Mouse (Mus musculus): ENCODE data around the gene Plin5.

Plin5 gene

DNA sequence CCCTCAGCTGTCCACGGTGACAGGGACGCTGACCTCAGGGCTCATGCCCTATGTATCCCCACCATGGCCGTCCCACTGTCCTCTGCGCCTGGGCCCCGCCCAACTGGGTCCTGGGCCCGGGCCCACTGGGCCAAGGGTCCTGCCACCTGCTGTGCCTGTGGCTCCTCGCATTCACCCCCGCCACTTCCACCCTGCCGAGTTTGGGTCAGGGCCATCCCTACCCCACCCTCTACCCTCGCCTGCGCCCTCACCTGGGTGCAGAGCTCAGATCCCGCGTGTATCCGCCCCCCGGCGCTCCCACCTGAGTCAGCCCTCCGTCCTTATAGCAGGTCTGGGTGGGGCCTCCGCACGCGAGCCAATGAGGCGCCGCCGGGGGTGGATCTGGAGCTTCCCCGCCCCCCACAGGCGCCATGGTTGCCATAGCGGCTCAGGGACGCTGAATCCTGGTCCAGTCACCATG, at the start of gene Plin5:
Plin5 (minus strand) TSS at position 346 of the 460 bp plus-strand sequence.
- DNase-seq (ENCODE audit: extremely low spot score, low spot score): peak; percentile 54

DNA sequence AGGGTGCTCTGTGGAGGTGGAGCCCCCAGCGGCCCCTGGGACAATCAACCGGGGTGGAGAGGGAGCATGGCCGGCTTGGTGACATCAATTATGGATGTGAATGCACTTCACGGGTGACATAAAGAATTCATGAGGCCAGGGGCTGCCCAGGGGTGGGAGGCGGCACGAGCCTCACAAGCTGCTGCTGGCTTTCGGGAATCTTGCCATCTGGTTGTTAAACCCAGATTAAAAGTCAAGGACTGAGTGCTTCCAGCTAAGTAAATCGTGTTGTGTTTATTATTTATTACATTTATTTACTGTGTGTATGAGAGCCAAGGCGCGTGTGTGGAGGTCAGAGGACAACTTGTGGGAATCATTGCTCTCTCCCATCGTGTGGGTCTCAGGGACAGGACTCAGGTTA, 48.3 kb upstream of the Plin5 start:
- no peak for DNase-seq (ENCODE audit: extremely low spot score, low spot score)

DNA sequence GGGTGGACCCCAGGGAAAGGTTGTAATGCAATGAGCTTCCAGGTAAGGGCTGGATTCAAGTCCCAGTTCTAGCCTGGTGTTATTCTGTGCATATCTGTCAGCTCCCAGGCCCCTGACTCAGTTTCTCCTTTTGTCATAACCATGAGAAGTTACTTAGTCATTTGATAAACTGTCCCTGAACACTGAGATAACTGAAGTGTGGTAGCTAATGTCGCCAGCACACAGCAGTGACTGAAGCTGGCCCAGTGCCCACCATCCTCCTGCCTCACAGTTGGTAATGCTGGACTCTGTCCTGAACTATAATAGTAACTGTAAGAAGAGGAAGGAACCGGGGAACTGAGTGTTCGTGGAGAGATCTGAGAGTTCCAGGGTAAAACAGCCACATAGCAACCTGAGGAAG, 47.1 kb upstream of the Plin5 start:
- no peak for DNase-seq (ENCODE audit: extremely low spot score, low spot score)

GRCm38 (mm10) chr17:56163523-56164102, 46.2 kb upstream of the Plin5 start:
- DNase-seq (ENCODE audit: extremely low spot score, low spot score): no peak

DNA sequence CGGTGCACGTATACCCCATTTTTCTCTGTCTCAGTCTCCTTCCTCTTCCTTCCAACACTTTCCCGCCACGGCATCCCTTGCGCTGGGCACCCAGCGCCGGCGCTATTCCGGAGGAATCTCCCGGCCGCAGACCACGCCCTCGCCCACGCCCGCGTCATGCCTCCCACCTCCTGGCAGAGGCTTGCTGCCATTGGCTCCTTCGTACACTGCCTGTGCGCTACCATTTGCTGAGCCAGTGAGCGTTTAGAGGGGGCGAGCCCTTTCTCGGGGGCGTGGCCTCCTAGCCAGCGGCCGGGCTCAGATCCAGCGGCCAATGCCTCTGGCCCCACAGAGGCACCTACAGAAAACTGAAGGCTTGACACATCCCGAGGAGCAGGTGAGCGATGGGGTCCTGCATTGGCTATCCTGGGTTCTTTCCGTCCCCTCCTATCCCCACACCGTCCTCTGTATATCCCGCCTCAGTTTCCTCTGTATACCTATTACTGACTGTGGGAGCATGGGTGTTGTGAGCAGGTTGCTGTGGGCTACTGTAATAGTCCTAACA, 44.9 kb upstream of the Plin5 start, which contains the start of gene Tnfaip8l1:
Tnfaip8l1 (plus strand) TSS at position 247 of the 544 bp plus-strand sequence.
- peak; percentile 92 for DNase-seq (ENCODE audit: extremely low spot score, low spot score)

DNA sequence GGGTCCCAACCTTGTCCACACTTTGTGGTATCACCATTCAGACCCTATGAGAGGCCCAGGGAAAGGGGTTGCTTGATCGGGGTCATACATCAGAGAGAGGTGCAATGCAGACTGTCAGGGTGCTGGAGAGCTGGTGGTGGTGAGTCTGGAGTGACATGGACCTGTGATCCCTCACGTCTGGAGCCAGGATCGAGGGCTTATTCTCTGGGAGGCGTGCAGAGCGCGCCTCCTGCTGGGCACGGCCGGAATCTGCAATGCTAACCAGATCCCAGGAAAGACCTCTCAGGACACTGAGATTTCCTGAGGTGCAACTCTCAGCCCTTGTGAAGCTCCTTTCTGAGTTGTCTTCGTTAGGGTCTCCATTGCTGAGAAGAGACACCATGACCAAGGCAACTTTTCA, 42.3 kb upstream of the Plin5 start:
- peak; percentile 77 for DNase-seq (ENCODE audit: extremely low spot score, low spot score)

GRCm38 (mm10) chr17:56153643-56154042, 36.2 kb upstream of the Plin5 start:
- no peak for DNase-seq (ENCODE audit: extremely low spot score, low spot score)

- no peak for DNase-seq (ENCODE audit: extremely low spot score, low spot score)
These were observed 32.5 kb upstream of the Plin5 start for GRCm38 (mm10) chr17:56149897-56150296.

- no peak for DNase-seq (ENCODE audit: extremely low spot score, low spot score)
These were observed 31.6 kb upstream of the Plin5 start for GRCm38 (mm10) chr17:56148790-56149618.

GRCm38 (mm10) chr17:56148280-56148679, 30.9 kb upstream of the Plin5 start:
- no peak for DNase-seq (ENCODE audit: extremely low spot score, low spot score)

- no peak for DNase-seq (ENCODE audit: extremely low spot score, low spot score)
These were observed 30.0 kb upstream of the Plin5 start for GRCm38 (mm10) chr17:56147420-56147819.

DNA sequence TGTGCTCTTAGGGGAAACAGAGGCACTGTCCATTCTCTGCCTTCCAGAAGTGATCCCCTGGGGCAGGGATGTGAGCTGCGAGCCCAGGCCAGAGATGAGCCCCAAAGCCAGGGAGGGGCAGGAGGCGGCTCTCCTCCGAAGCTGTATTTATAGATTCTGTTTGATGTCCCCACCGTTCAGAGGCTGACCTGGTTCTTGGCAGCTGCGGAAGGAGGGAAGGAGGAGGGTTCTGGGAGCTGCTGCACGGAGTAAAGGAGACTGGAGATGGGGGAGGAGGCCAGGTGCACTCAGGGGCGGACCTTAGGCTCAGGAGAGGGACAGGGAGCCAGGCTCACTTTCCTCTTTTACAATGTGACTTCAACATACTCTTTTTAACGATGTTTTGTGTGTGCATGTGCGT, 28.7 kb upstream of the Plin5 start:
- no peak for DNase-seq (ENCODE audit: extremely low spot score, low spot score)

DNA sequence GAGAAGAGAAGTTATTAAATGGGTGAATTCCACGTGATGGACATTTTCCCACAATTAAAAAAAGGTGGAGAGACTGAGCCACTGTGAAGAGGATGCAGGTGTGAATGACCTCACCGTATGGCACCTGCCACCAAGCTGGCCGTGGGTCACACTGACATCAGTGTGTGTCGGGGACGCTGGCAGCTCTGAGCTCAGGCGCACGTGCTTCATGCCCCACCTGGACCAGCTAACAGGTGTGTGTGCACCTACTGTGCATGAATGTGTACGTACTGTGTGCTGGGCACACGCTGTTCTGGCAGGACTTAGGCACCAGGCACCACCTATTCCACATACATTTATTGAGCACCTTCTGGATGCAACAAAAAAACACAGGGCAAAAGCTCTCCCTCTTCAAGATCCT, 27.1 kb upstream of the Plin5 start:
- DNase-seq (ENCODE audit: extremely low spot score, low spot score): no peak

GRCm38 (mm10) chr17:56141702-56142605, 24.6 kb upstream of the Plin5 start:
- DNase-seq (ENCODE audit: extremely low spot score, low spot score): peak; percentile 74

DNA sequence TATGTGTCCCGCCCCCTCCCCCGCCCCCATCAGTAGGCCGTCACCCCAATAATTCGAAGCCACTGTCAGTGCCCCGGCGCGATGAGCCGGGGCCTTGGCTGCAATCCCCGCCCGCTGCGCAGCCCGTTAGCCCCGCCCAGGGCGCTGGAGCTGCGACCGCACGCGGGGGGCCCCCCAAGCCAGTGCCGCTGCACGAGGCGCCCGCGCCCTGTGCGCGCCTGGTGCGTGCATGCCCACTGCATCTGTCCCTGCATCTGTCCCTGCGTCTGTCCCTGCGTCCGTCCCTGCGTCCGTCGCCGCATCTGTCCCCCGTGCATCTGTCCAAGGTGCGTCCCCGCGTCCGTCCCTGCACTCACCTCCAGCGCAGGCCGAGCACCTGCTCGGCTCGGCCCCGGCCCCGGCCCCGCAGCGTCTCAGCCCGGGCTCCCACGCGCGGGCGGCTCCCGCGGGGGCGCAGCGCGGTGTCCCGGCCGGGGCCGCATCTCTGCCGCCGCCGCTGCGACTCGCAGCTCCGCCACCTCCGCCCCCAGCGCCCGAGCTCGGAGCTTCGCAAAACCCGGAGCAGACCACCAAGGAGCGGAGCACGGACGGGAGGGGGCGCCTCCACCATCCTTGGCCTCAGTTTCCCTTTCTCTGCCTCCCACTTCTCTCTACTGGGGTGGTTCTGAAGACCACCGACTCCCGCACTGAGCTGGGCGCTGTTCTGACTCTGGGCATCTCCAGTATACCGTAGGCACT, 22.6 kb upstream of the Plin5 start, which contains the start of gene Sema6b:
Sema6b (minus strand) TSS at position 486 of the 738 bp plus-strand sequence.
- peak; percentile 82 for DNase-seq (ENCODE audit: extremely low spot score, low spot score)

GRCm38 (mm10) chr17:56139355-56139754, 22.0 kb upstream of the Plin5 start:
- DNase-seq (ENCODE audit: extremely low spot score, low spot score): no peak

DNA sequence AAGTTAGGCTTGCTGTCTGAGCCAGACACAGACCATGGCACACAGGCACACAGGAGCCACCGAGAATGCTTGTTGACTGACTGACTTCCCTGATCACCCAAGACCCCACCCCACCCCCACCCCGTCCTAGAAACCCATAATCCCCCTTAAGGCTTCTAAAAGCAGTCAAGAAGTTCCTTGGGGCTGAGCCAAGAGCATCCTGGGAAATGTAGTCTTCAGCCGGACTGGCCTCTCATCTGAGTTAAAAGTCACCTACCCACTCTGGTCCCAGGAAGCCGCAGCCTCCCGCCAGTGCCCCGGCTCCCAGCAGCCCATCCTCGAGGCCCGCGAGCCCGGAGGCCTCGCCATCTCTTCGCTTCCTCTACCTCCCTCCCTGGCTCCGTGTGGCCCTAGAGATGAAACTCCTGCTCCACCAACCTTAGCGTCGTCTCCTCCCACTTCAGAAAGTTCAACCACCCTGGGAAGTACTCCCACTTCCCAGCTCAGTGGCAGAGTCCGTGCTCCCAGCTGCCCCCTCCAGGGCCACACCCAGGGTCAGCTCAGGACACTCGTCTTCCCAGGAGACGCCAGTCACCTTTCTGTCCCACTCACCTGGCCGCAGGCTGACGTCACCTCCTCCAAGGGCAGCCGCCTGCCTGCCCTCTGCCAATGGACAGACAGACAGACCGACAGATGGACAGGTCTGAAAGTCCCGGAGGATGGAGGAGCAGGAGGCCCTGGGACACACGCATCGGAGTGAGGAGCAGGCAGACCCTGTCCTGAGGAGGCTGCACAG, 20.6 kb upstream of the Plin5 start:
- no peak for DNase-seq (ENCODE audit: extremely low spot score, low spot score)

DNA sequence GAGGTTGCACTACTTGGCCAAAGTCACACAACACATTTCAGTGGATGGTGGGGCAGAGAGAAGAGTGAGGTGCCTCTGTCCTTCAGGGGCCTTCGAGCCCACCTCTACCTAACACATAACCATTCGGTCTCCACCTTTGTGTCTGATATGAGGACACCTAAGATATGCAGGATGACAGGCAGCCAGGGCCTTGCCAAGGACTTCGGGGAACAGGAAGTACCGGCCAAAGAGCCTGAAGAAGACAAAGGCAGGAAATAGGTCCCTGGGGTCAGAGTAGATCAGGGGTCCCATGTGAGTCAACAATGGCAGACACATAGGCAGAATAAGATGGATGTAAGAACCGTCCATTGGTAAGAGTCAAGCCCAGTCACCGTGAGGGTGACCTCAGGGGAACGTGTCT, 19.2 kb upstream of the Plin5 start:
- no peak for DNase-seq (ENCODE audit: extremely low spot score, low spot score)

DNA sequence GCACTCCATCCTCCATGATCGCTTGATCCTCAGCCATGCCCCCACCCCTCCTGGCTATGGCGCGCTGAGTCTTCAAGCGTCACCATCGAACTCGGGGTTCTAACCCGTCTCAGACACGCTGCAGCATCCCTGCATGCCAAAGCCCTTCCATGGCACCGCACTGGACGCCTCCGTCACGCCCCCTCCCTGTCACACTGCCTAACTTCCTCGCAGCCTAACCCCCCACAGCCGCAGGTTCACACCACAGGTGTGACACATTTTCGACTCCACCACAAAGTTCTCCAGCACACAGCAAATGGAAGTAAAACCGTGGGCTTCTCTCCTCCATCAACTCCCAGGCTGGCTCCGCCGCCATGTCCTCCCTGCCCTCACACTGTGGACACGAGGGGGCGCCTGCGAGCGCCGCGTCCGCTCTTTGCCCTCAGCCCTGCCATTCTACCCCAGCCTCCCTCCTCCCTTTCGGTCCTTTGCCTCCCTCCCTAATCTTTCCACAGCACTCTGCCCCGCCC, 17.1 kb upstream of the Plin5 start:
- DNase-seq (ENCODE audit: extremely low spot score, low spot score): peak; percentile 63
